Mouse (Mus musculus) liver, embryonic 14.5 days (tissue): ENCODE measurements around the gene Lingo1. TPM values are rescaled to one million over a fixed set of nuclear protein-coding genes. Genes with fewer than 3 reads are reported as not detected.

Experiments used
- ATAC-seq: fragments of 200-750 bp; cut with Nextera tagmentation; 2 replicates; pipeline ENCODE4 v1.8.0; 2017; ENCODE audit warnings: moderate number of reproducible peaks, mild to moderate bottlenecking, moderate library complexity; ENCODE audit not compliant: insufficient read depth
- DNase-seq, 3 experiments: peaks; one replicate each; pipeline ENCODE4 v3.0.0-alpha.2; 2012 to 2013; ENCODE audit warnings: low read depth in 3 of 3, low spot score in 3 of 3
- H3K27ac ChIP-seq: fragments of 300-500 bp; sonication (generic); 2 replicates; pipeline ENCODE4 v1.5.1; 2014; ENCODE audit warnings: moderate library complexity, mild to moderate bottlenecking, control low read depth, inconsistent platforms
- H3K27me3 ChIP-seq: fragments of 300-500 bp; sonication (generic); 2 replicates; pipeline ENCODE4 v1.6.1; 2014; ENCODE audit warnings: mild to moderate bottlenecking, low read length, moderate library complexity; ENCODE audit not compliant: control insufficient read depth, insufficient read depth
- H3K36me3 ChIP-seq: fragments of 300-500 bp; sonication (generic); replicated peaks from 2 replicates; pipeline ENCODE4 v1.6.1; 2014; ENCODE audit warnings: low read depth; ENCODE audit not compliant: control insufficient read depth, insufficient read depth
- H3K4me1 ChIP-seq, 2 experiments: fragments of 200-500 bp in 1 of 2; fragments of 300-500 bp in 1 of 2; sonication (generic) in 1 of 2; replicated peaks; 2 replicates each; pipeline ENCODE4 v1.6.1; 2012 to 2014; ENCODE audit warnings: antibody characterized with exemption in 1 of 2, inconsistent platforms in 1 of 2, low read length in 1 of 2; ENCODE audit not compliant: control insufficient read depth in 2 of 2, insufficient read depth in 2 of 2
- H3K4me2 ChIP-seq: fragments of 300-500 bp; sonication (generic); 2 replicates; pipeline ENCODE4 v1.6.1; 2014; ENCODE audit warnings: low read depth, mild to moderate bottlenecking, control low read depth, moderate library complexity
- H3K4me3 ChIP-seq, 2 experiments: fragments of 200-500 bp in 1 of 2; fragments of 300-500 bp in 1 of 2; sonication (generic) in 1 of 2; 2 replicates each; pipeline ENCODE4 v1.5.1; 2012 to 2014; ENCODE audit warnings: low read depth in 2 of 2, low read length in 2 of 2, mild to moderate bottlenecking in 2 of 2, control low read depth in 1 of 2, inconsistent platforms in 1 of 2, moderate library complexity in 1 of 2; ENCODE audit not compliant: insufficient read depth in 1 of 2
- H3K9ac ChIP-seq: fragments of 300-500 bp; sonication (generic); replicated peaks from 2 replicates; pipeline ENCODE4 v1.6.1; 2014; ENCODE audit warnings: mild to moderate bottlenecking, control low read depth, moderate library complexity
- H3K9me3 ChIP-seq: fragments of 300-500 bp; sonication (generic); 2 replicates; pipeline ENCODE4 v1.6.1; 2016; ENCODE audit warnings: low read length, mixed read lengths; ENCODE audit not compliant: control insufficient read depth
- CTCF ChIP-seq: IDR thresholded peaks from 2 replicates; pipeline ENCODE4 v1.5.1; 2016; ENCODE audit warnings: antibody characterized with exemption, low read depth, control low read depth
- EP300 ChIP-seq: IDR thresholded peaks from 2 replicates; pipeline ENCODE4 v1.6.1; 2016; ENCODE audit warnings: antibody characterized with exemption, low read depth
- WGBS: fragments of 180-500 bp; shearing (Covaris S2); extraction: QIAGEN DNeasy Blood & Tissue Kit; methylation state at CpG from one replicate; pipeline ENCODE4 v1.1.7; 2014; ENCODE audit not compliant: insufficient replicate concordance; 5-methylcytosine and 5-hydroxymethylcytosine counted together
- polyA plus RNA-seq, 2 experiments: library from polyadenylated mRNA; depleted of rRNA in 1 of 2; stranded (reverse) in 1 of 2; unstranded in 1 of 2; fragments of >200 nt; fragmentation: Nextera tagmentation in 1 of 2; extraction: Ambion mirVana in 1 of 2; gene quantifications; 2 replicates each; pipeline versions ENCODE4 v1.2.1 to v1.2.3; 2012 to 2014

The Lingo1 gene
- polyA plus RNA-seq, 2 experiments = 0.14 to 0.58 TPM

DNA sequence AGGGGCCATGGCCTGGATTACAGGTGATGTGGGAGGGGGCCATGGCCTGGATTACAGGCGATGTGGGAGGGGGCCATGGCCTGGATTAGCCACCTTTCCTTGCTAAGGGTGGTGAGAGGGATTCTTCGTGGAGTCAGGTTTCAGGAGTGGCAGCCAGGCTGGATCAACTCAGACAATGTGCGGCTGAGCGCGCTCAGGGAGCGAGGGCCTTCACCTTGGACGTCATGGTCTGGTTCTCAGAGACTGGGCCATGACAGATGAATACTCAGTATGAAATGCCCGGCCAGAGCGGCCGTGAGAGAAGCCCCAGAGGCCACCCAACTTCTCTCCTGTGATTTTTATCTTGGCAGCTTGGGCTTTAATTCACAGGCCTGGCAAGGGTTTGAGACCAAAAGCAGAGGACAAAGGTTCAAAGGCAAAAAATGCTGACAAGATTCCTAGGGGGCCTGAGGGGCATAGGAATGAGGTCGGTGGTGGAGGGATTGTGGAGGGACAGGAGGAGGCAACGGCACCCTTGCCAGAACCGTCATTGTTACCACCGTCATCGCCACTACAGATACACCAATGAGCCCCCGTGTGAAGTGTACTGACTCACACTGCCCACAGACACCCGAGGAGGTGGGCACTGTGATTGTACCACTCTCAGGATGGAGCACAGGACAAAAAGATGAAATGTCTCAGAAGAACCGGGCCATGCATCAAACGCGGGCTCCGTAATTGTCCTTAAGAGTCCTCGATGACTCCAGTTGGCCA is 117.2 kb downstream of the Lingo1 start:
- no peak overlapping the region for H3K4me2 ChIP-seq
- DNase-seq = no peak
- H3K9me3 ChIP-seq = no peaks in the 10 kb centered on the region
- no peak overlapping the region for H3K9ac ChIP-seq
- H3K4me3 ChIP-seq = no peak overlapping the region
- no peak overlapping the region for H3K27ac ChIP-seq
- 75% methylated on average over 22 of the region's 22 CpGs for WGBS
- H3K4me1 ChIP-seq = no peaks in the 10 kb centered on the region
- no peaks in the 10 kb centered on the region for H3K27me3 ChIP-seq
- ATAC-seq = no peak
- no peaks in the 10 kb centered on the region for H3K36me3 ChIP-seq
- TF ChIP-seq CTCF = no peak
- TF ChIP-seq EP300 = no peak

DNA sequence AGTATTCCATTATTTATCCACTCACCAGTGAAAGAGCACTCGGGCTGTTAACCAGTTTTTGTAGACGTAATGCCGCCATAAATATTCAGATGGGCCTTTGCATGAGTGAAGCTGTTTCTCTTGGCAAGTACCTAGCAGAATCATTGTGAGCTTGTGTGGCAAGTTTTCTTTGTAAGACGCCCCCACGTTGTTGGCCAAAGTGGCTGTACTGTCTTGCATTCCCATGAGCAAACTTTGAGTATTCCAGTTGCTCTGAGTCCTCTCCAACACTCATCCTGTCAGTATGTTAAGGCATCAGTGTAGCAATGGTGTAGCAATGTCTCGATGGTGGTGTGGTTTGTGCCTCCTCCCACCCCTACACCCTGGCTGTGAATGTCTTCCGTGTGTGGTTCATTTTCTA is 120.6 kb downstream of the Lingo1 start:
- Histone ChIP-seq H3K9me3 (no peaks in the 10 kb centered on the region), H3K4me3 (no peak overlapping the region), H3K27me3 (no peaks in the 10 kb centered on the region), H3K4me2 (no peak overlapping the region), H3K36me3 (no peaks in the 10 kb centered on the region), H3K27ac (no peak overlapping the region), H3K9ac (no peak overlapping the region), H3K4me1 (no peaks in the 10 kb centered on the region)
- ATAC-seq (no peak), DNase-seq (no peak)
- 68% methylated on average over 7 of the region's 7 CpGs for WGBS
- TF ChIP-seq CTCF = no peak
- no peak for TF ChIP-seq EP300

DNA sequence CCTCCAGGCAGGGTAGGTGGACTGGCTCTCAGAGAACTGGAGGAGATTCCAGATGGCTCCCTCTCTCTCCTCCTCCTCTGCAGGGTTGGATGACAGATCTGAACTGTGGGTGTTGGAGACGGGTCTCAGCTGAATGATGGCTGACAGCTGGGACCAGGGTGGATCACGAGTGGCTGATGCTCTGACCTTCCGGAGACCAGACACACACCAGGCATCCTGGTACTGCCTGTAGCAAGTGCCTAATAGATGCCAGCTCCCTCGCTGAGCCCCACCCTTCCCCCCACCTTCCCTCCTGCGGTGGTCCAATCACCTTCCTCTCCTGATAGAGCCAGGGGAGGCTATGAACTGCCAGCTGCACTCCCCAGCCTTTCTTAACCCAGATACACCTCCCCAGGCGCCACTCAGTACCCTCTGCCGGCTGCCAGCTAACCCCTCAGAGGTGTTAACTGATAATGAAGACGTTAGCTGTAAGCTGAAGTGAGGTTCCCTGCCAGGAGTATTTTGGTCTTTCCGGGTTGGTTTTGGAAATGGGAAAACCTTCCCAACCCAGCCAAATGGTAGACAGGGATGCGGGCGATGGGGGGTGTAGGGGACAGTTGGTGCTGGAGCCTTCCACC is 126.6 kb downstream of the Lingo1 start:
- Histone ChIP-seq H3K4me1 (no peaks in the 10 kb centered on the region), H3K36me3 (no peaks in the 10 kb centered on the region), H3K9me3 (no peaks in the 10 kb centered on the region), H3K4me2 (no peak overlapping the region), H3K4me3 (no peak overlapping the region), H3K27ac (no peak overlapping the region), H3K9ac (no peak overlapping the region), H3K27me3 (no peaks in the 10 kb centered on the region)
- 36% methylated on average over 11 of the region's 11 CpGs for WGBS
- ATAC-seq (no peak), DNase-seq (no peak)
- TF ChIP-seq CTCF (no peak), EP300 (no peak)

DNA sequence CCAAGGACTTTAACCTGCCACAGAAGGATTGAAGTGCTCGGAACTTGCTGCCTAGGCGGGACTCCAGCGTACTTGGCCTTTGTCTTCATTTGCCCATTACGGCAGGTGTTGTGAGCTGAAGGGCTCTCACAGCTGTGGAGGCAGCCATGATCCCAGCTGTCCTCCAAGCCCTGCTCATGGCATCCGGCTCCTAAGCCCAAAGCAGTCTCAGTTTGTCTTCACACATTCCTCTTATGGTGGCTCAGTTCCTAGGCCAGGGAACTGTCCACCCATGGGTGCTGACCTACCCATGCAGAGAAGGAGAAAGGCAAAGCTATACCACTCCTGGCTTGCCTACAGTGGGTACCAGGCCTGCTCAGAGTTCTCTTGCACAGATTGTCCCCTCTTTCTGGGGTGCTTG is 132.1 kb downstream of the Lingo1 start:
- Histone ChIP-seq H3K27ac (no peak overlapping the region), H3K4me3 (no peak overlapping the region), H3K4me1 (no peaks in the 10 kb centered on the region), H3K4me2 (no peak overlapping the region), H3K9me3 (no peaks in the 10 kb centered on the region), H3K27me3 (no peaks in the 10 kb centered on the region), H3K36me3 (no peaks in the 10 kb centered on the region), H3K9ac (no peak overlapping the region)
- ATAC-seq (no peak), DNase-seq (no peak)
- TF ChIP-seq EP300 (no peak), CTCF (no peak)
- 56% methylated on average over 5 of the region's 5 CpGs for WGBS

DNA sequence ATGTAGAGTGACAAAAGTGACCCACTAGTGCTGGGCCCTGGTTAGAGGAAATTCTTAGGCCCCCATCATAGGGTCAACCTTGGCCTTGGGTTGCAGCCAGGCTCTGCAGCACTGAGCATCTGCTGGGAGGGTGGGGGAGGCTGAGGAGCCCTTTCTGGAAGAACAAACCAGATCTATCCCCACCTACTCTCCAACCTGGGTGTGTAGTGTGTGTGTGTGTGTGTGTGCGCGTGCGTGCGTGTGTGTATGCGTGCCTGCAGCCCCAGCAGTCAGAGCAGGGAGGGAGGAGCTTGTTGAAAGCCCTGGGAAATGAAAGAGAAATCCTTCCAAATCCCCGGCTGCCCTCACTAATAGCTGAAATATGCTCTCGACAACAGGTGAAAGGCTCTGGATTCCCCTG is 133.3 kb downstream of the Lingo1 start:
- DNase-seq (no peak), ATAC-seq (no peak)
- no peak overlapping the region for H3K4me2 ChIP-seq
- H3K4me3 ChIP-seq = no peak overlapping the region
- no peaks in the 10 kb centered on the region for H3K27me3 ChIP-seq
- H3K9me3 ChIP-seq = no peaks in the 10 kb centered on the region
- no peaks in the 10 kb centered on the region for H3K4me1 ChIP-seq
- H3K9ac ChIP-seq = no peak overlapping the region
- no peak for TF ChIP-seq CTCF
- no peak for TF ChIP-seq EP300
- no peak overlapping the region for H3K27ac ChIP-seq
- H3K36me3 ChIP-seq = no peaks in the 10 kb centered on the region
- 75% methylated on average over 7 of the region's 7 CpGs for WGBS
